Mouse (Mus musculus) midbrain, embryonic 11.5 days (tissue): ENCODE data around the gene Mkln1. TPM values are rescaled to one million over a fixed set of nuclear protein-coding genes. Genes with fewer than 3 reads are reported as not detected.
A peak's percentile ranks its signal among the peaks of the same experiment; 100 is the strongest.

Source experiments
- ATAC-seq: fragments of 200-750 bp; cut with Nextera tagmentation; 2 replicates; pipeline ENCODE4 v1.8.0; 2017; ENCODE audit warnings: moderate TSS enrichment, moderate library complexity; ENCODE audit not compliant: low FRiP score
- DNase-seq: peaks from one replicate; pipeline ENCODE4 v3.0.0; 2015; ENCODE audit warnings: low spot score; ENCODE audit errors: missing footprints
- H3K27ac ChIP-seq: fragments of 300-500 bp; sonication (generic); 2 replicates; pipeline ENCODE4 v1.5.1; 2014; ENCODE audit warnings: low read depth, low read length
- H3K27me3 ChIP-seq: fragments of 300-500 bp; sonication (generic); 2 replicates; pipeline ENCODE4 v1.6.1; 2014; ENCODE audit warnings: mild to moderate bottlenecking, low read length, moderate library complexity, mixed read lengths; ENCODE audit not compliant: control insufficient read depth, insufficient read depth
- H3K36me3 ChIP-seq: fragments of 300-500 bp; sonication (generic); 2 replicates; pipeline ENCODE4 v1.6.1; 2014; ENCODE audit warnings: mild to moderate bottlenecking, low read length, moderate library complexity, mixed read lengths; ENCODE audit not compliant: control insufficient read depth, insufficient read depth
- H3K4me1 ChIP-seq: fragments of 300-500 bp; sonication (generic); 2 replicates; pipeline ENCODE4 v1.6.1; 2014; ENCODE audit warnings: low read length; ENCODE audit not compliant: control insufficient read depth, insufficient read depth
- H3K4me2 ChIP-seq: fragments of 300-500 bp; sonication (generic); 2 replicates; pipeline ENCODE4 v1.6.1; 2014; ENCODE audit warnings: mild to moderate bottlenecking, moderate library complexity
- H3K4me3 ChIP-seq: fragments of 300-500 bp; sonication (generic); 2 replicates; pipeline ENCODE4 v1.5.1; 2014; ENCODE audit warnings: low read depth, low read length
- H3K9ac ChIP-seq: fragments of 300-500 bp; sonication (generic); 2 replicates; pipeline ENCODE4 v1.6.1; 2014; ENCODE audit warnings: low read length
- H3K9me3 ChIP-seq: fragments of 300-500 bp; sonication (generic); 2 replicates; pipeline ENCODE4 v1.6.1; 2016; ENCODE audit warnings: low read length; ENCODE audit not compliant: control insufficient read depth
- WGBS: fragments of 180-500 bp; shearing (Covaris S2); extraction: QIAGEN DNeasy Blood & Tissue Kit; methylation state at CpG from one replicate; pipeline ENCODE4 v1.1.7; 2014; 5-methylcytosine and 5-hydroxymethylcytosine counted together
- polyA plus RNA-seq: library from polyadenylated mRNA; unstranded; fragments of >200 nt; fragmentation: Nextera tagmentation; extraction: Ambion mirVana; gene quantifications from 2 replicates; pipeline ENCODE4 v1.2.1, GENCODE M21; 2014

Mkln1 gene
- polyA plus RNA-seq, 1 experiment from 2014 or later: 217 TPM

DNA sequence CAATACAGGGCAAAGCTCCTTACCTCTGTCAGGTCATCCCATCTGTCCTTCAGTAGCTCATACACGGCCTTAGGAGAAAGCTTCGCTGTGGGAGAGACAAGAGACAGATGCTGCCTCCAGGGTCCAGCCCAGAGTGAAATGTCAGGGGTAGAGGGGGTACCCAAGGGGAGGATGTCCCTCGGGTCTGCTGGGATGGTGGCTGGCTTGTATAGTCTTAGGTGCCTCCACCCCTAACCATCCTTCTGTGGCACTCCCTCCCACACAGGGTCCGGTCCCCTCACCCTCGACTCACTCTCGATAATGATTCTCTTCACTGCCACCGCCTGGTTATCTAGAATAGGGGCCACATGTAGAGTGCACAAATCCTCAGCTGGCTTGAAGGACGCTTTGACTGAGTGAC, 126.1 kb downstream of the Mkln1 start:
- no peak for ATAC-seq
- WGBS: 87% methylated on average over 8 of the region's 8 CpGs
- H3K9ac ChIP-seq: no peak overlapping the region
- H3K4me1 ChIP-seq: no peaks in the 10 kb centered on the region
- H3K4me3 ChIP-seq: no peak overlapping the region
- no peak overlapping the region for H3K27ac ChIP-seq
- H3K4me2 ChIP-seq: no peak overlapping the region
- H3K27me3 ChIP-seq: no peaks in the 10 kb centered on the region
- no peaks in the 10 kb centered on the region for H3K9me3 ChIP-seq
- no peak for DNase-seq
- H3K36me3 ChIP-seq: peaks cover 12% of the 10 kb centered on the region

DNA sequence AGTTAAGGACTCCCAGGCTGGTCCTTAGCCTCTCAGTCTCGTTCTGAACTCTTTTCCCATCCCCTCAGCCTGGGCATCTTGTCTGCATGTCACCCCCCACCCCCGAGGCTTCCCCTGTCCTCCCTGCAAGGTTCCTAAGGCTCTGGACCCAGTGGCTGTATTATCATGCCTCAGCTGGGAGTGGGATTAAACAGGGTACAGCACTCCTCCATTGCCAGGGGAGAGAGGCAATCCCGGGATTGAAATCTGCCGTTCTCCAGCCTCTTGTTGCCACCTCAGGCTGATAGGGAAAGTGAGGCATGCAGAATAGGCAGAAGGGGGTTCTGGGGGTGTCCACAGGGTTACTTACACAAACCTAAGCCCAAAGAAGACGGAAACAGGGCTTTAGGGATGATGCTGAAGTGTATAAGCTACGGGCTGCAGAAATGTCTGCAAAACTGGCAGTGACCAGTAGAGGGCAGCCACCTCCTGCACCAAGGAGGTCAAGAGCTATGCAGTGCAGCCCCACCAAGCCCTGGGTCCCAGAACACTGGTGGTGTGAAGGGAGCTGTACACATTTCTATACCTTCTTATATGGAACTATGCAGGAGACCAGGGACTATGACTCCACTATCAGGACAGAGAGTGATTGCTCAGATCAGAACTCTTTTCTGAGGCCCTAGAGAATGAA, 126.8 kb downstream of the Mkln1 start:
- peaks cover 12% of the 10 kb centered on the region for H3K36me3 ChIP-seq
- 73% methylated on average over 6 of the region's 6 CpGs for WGBS
- H3K4me1 ChIP-seq: no peaks in the 10 kb centered on the region

DNA sequence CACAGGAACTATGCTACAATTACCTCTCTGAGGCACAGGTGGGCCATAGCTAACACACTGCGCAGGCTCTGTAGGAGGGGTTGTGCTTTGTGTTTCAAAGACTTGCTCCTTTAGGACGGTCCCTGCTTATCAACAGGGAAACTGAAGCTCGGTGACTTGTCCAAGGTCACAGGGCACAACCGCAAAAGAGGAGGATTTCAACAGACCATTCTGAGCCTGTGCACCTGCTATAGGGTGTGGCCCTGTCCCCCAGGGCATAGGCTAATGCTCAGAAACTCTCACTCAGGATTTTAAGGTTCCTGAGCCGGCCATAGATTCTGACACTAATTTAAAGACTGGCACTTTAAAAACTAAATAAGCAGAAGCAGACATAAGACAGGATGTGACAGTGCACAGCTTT, 128.4 kb downstream of the Mkln1 start:
- Histone ChIP-seq H3K36me3 (peaks cover 12% of the 10 kb centered on the region), H3K27me3 (no peaks in the 10 kb centered on the region), H3K9ac (no peak overlapping the region), H3K27ac (no peak overlapping the region), H3K4me3 (no peak overlapping the region), H3K4me1 (no peaks in the 10 kb centered on the region), H3K9me3 (no peaks in the 10 kb centered on the region), H3K4me2 (no peak overlapping the region)
- DNase-seq (no peak), ATAC-seq (no peak)
- WGBS: 88% methylated on average over 5 of the region's 5 CpGs

More for the DNA sequence above, 126.8 kb downstream of the Mkln1 start:
- Histone ChIP-seq H3K9ac (no peak overlapping the region), H3K27ac (no peak overlapping the region), H3K4me3 (no peak overlapping the region), H3K4me2 (no peak overlapping the region), H3K9me3 (no peaks in the 10 kb centered on the region), H3K27me3 (no peaks in the 10 kb centered on the region)
- peak; percentile 73 for ATAC-seq
- DNase-seq: peak; percentile 98

DNA sequence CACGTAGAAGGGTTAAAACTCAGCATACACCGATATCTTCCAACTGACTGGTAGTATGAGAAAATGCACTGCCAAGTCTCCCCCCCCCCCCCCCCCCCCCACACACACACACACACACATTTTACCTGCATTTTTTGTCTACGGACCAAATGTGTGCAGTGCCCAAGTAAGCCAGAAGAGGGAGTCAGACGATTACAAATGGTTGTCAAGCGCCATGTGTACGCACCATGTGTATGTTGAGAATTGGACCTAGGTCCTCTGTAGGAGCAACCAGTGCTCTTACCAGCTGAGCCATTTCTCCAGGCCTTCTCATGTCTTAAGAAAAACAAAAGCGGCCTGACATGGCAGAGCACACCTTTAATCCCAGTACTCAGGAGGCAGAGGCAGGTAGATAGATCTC, 129.4 kb downstream of the Mkln1 start:
- H3K9ac ChIP-seq: no peak overlapping the region
- ATAC-seq: no peak
- no peak overlapping the region for H3K4me2 ChIP-seq
- no peaks in the 10 kb centered on the region for H3K9me3 ChIP-seq
- H3K27me3 ChIP-seq: no peaks in the 10 kb centered on the region
- no peaks in the 10 kb centered on the region for H3K4me1 ChIP-seq
- H3K36me3 ChIP-seq: peaks cover 12% of the 10 kb centered on the region
- H3K4me3 ChIP-seq: no peak overlapping the region
- peak; percentile 92 for DNase-seq
- WGBS: 74% methylated on average over 7 of the region's 7 CpGs
- H3K27ac ChIP-seq: no peak overlapping the region

DNA sequence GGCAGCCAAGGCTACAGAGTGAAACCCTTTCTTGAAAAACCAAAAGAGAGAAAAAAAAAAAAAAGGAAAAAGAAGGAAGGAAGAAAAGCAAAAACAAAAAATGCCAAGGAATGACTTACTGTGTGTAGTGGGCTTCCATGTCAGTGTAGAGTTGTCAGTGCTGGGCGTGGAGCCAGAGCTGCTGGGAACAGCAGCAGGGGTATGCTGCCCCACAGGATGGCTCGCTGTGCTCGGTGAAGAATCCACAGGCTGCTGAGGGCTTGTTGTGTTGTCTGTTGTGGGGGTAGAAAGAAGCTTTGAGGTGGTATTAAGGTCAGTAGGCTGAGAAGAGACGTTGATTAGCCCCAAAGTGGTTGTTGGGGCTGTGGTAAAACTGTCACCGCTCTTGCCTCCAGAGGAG, 129.8 kb downstream of the Mkln1 start:
- WGBS: 88% methylated on average over 5 of the region's 5 CpGs
- Histone ChIP-seq H3K4me3 (no peak overlapping the region), H3K9me3 (no peaks in the 10 kb centered on the region), H3K4me1 (no peaks in the 10 kb centered on the region), H3K36me3 (peaks cover 12% of the 10 kb centered on the region), H3K9ac (no peak overlapping the region), H3K27me3 (no peaks in the 10 kb centered on the region), H3K27ac (no peak overlapping the region), H3K4me2 (no peak overlapping the region)
- DNase-seq (no peak), ATAC-seq (no peak)

DNA sequence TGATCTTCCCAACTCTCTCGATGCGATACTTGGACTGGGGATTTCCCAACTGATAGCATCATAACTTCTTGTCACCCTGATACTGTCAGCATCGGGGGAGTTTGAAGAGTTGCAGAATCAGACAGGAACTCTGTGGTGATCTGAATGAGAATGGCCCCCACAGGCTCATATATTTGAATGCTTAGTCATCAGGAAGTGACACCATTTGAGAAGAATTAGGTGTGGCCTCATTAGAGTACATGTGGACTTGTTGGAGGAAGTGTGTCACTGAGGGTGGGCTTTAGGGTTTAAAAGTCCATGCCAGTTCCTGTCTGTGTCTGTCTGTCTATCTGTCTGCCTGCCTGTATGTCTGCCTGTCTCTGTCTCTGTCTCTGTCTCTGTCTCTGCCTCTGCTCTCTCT, 133.3 kb downstream of the Mkln1 start:
- DNase-seq: no peak
- H3K27me3 ChIP-seq: no peaks in the 10 kb centered on the region
- no peak for ATAC-seq
- no peak overlapping the region for H3K9ac ChIP-seq
- no peaks in the 10 kb centered on the region for H3K4me1 ChIP-seq
- no peak overlapping the region for H3K4me3 ChIP-seq
- no peaks in the 10 kb centered on the region for H3K9me3 ChIP-seq
- no peak overlapping the region for H3K4me2 ChIP-seq
- peaks cover 3% of the 10 kb centered on the region; the same call in 1 of the 2 replicates for H3K36me3 ChIP-seq
- H3K27ac ChIP-seq: no peak overlapping the region
- 97% methylated on average over 3 of the region's 3 CpGs for WGBS

DNA sequence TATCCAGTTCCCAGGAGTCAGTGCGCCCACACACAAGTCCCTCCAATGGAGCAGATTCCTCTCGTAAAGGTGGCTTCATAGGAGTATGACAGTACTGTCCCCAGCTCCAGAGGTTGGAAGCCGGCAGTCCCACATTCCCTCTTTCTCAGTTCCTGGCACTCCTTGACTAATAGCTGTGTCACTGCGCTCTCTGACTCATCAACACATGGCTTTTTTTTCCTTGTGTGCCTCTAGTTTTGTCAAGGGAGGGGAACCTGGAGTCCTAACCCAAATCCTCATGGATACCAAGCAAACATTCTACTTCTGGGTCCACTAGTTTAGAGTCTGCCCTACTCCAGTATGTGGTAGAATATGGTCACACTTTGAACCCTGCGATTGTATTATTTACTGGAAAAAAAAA, 136.2 kb downstream of the Mkln1 start:
- 98% methylated on average over 5 of the region's 5 CpGs for WGBS
- Histone ChIP-seq H3K36me3 (no peaks in the 10 kb centered on the region), H3K4me1 (no peaks in the 10 kb centered on the region), H3K9me3 (no peaks in the 10 kb centered on the region), H3K4me2 (no peak overlapping the region), H3K27me3 (no peaks in the 10 kb centered on the region), H3K4me3 (no peak overlapping the region), H3K9ac (no peak overlapping the region), H3K27ac (no peak overlapping the region)
- DNase-seq (no peak), ATAC-seq (no peak)

DNA sequence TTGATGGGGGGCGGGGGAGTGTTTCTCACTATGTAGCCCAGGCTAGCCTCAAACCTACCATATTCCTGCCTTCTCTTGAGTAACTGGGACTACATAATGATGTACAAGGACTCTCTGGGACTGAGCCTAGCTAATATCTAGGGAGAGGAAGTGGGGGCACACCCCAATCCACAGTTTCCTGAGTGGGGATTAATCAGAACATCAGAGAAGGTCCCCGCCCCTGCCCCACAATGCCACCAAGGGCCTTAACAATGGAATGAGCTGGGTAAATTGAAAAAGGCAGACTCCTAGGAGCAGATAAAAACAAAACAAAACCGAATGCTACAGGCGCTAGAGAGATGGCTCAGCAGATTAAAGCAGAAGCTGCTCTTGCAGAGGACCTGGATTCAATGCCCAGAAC, 138.7 kb downstream of the Mkln1 start:
- Histone ChIP-seq H3K27ac (no peak overlapping the region), H3K9ac (no peak overlapping the region), H3K4me1 (no peaks in the 10 kb centered on the region), H3K4me2 (no peak overlapping the region), H3K36me3 (no peaks in the 10 kb centered on the region), H3K9me3 (no peaks in the 10 kb centered on the region), H3K27me3 (no peaks in the 10 kb centered on the region), H3K4me3 (no peak overlapping the region)
- DNase-seq: no peak
- 69% methylated on average over 4 of the region's 4 CpGs for WGBS
- no peak for ATAC-seq

DNA sequence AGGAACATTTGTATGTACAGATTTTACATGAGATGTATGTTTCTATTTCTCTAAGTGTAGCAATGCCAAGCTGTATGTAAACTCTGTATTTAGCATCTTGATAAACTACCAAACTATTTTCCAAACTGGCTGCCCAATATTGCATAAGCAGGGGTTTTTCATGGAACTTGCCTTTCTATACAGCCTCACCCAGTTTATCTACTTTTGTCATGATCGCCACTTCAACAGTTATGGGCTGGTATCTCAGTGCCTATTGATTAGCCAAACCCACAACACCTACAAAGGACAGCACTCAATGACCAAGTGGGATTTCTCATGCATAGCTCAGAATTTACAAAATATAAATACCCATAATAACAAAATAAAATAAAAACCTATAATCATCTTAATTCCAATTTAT, 139.6 kb downstream of the Mkln1 start:
- Histone ChIP-seq H3K4me1 (no peaks in the 10 kb centered on the region), H3K36me3 (no peaks in the 10 kb centered on the region), H3K9ac (no peak overlapping the region), H3K27ac (no peak overlapping the region), H3K27me3 (no peaks in the 10 kb centered on the region), H3K4me2 (no peak overlapping the region), H3K4me3 (no peak overlapping the region), H3K9me3 (no peaks in the 10 kb centered on the region)
- DNase-seq (no peak), ATAC-seq (no peak)
- WGBS: 89% methylated on average over 1 of the region's 1 CpGs
